Mouse (Mus musculus) bone marrow macrophage, adult 2 months (primary cell): ENCODE data around the gene Dhx35.

Source experiments
- CTCF ChIP-seq: IDR thresholded peaks from 2 replicates; pipeline ENCODE4 v1.5.1; 2012; ENCODE audit warnings: low read depth, mild to moderate bottlenecking, low read length, moderate library complexity
- POLR2A ChIP-seq: IDR thresholded peaks from 2 replicates; pipeline ENCODE4 v1.6.1; 2012; ENCODE audit warnings: mild to moderate bottlenecking, low read depth, low read length, borderline replicate concordance

GRCm38 (mm10) chr2:158888531-158888930, 93.9 kb downstream of the Dhx35 start:
- TF ChIP-seq CTCF (no peak), POLR2A (no peak)
